Mouse (Mus musculus) heart, adult 2 months (tissue): Measurements from ENCODE around the gene Angptl2.

Experiments
- CTCF ChIP-seq: fragments of 200-600 bp; IDR thresholded peaks from 2 replicates; pipeline ENCODE4 v1.8.1; 2022; ENCODE audit warnings: antibody characterized with exemption, mild to moderate bottlenecking, moderate library complexity
- EP300 ChIP-seq: fragments of 200-500 bp; IDR thresholded peaks from 2 replicates; pipeline ENCODE4 v1.6.1; 2011; ENCODE audit warnings: low read depth, low read length, control low read depth; ENCODE audit not compliant: insufficient read depth
- POLR2A ChIP-seq: fragments of 200-500 bp; IDR thresholded peaks from 2 replicates; pipeline ENCODE4 v1.6.1; 2011; ENCODE audit warnings: mild to moderate bottlenecking, low read depth, low read length, control low read depth; ENCODE audit not compliant: insufficient read depth

GRCm38 (mm10) chr2:33237581-33237980 lies 21.7 kb downstream of the Angptl2 start:
- TF ChIP-seq EP300 = no peak
- no peak for TF ChIP-seq CTCF
- TF ChIP-seq POLR2A = no peak
